Mouse (Mus musculus): ENCODE data around the gene Rbak.
A peak's percentile ranks its signal among the peaks of the same experiment; 100 is the strongest.
"Not testable (repeated sequence)": the region's sequence is repeated elsewhere in the genome, so short reads cannot be mapped to it uniquely, and the experiment has no call there.

Gene Rbak

DNA sequence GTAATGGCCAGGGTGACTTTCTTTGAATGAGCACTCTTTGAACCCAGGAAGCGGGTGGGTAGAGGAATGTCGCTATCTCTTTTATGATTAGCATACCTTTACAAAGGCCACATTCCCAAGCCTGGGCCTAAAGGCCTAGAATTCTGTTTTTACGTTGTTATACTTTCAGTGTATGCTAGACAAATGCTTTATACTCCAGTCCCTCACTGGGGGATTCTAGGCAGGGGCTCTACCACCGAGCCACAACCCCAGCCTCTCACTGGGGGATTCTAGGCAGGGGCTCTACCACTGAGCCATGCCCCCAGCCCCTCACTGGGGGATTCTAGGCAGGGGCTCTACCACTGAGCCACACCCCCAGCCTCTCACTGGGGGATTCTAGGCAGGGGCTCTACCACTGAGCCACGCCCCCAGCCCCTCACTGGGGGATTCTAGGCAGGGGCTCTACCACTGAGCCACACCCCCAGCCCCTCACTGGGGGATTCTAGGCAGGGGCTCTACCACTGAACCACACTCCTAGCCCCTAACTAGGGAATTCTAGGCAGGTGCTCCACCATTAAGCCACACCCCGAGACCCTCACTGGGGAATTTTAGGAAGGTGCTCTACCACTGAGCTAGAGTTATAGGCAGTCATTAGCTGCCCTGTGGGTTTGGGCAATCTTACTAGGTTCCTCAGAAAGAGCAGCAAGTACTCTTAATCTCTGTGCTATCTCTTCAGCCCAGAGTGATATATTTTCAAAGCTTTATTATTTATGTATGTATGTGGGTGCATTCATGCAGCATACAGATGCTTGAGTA, 46.2 kb downstream of the Rbak start:
- not testable (repeated sequence) for DNase-seq (ENCODE audit: low read depth, low spot score)

DNA sequence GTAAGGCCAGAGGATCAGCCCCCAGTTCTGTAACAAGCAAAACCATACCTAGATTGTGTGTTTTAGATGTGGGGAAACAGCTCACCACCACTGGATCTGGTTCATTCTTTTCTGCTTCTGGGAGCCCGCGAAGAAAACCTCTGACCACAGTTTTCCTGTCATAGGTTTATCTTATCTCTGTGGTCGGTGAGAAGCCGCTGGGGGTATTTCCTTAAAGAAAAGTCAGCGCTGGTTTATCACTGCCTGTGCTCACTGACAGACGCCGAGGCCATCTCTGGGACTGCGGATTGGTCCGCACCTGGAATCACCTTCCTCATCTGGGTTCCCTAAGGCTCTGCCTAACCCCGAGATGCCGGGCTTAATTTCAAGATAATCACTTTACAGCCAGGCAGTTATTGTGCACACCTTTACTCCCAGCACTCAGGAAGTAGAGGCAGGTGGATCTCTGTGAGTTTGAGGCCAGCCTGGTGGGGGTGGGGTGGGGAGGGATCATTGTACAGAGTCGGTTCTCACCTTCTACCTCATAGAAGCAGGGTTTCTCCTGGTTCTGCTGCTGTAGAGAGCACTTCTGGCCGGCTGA, 47.5 kb downstream of the Rbak start:
- no peak for DNase-seq (ENCODE audit: low read depth, low spot score)

DNA sequence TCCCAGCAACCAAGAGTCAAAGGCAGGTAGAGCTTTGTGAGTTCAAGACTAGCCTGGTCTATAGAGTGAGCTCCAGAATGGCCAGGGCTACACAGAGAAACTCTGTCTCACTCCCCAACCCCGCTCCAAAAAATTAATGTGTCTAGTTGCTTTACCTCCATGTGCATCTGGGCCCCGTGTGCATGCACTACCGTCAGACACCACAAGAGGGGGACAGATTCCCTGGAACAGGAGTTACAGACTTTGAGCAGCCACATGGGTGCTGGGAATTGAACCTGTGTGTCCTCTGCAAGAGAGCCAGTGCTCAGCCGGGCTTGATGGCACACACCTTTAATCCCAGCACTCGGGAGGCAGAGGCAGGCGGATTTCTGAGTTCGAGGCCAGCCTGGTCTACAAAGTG, 50.2 kb downstream of the Rbak start:
- peak; percentile 65 for DNase-seq (ENCODE audit: low read depth, low spot score)

- DNase-seq (ENCODE audit: low read depth, low spot score): no peak
These were observed 51.5 kb downstream of the Rbak start for GRCm38 (mm10) chr5:143129101-143129500.

DNA sequence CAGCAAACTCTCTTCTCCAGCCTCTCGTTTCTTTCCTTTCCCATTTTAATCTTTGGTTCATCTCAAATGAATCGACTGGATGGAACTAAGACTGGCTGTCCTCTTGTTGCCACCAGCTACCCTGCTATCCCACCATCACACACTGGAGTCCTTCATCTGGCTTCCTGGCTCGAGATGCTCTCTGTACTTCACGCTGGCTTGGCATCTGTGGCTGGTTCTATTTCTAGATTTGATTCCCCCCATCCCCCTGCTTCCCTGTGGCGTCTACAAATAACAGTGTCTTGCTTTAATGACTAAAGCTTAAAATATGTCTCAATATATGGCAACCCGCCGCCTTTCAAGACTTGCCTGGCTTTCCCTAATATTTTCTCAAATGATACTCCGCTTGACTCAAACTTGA, 52.7 kb downstream of the Rbak start:
- no peak for DNase-seq (ENCODE audit: low read depth, low spot score)

DNA sequence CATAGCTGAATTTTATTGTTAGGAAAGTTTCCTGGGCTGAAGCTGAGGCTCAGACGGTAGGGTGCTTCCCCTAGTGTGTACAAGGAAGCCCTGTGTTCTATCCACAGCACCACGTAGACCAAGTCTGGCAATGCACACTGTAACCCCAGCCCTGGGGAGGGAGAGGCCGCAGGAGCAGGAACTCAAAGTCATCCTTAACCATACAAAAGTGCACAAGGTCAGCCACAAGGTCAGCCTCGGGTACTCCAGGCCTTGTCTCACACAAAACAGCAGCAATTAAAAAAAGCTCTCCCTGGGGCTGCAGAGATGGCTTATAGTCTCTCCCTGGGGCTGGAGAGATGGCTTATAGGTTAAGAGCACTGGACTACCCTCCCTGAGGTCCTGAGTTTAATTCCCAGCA, 53.7 kb downstream of the Rbak start:
- no peak for DNase-seq (ENCODE audit: low read depth, low spot score)

DNA sequence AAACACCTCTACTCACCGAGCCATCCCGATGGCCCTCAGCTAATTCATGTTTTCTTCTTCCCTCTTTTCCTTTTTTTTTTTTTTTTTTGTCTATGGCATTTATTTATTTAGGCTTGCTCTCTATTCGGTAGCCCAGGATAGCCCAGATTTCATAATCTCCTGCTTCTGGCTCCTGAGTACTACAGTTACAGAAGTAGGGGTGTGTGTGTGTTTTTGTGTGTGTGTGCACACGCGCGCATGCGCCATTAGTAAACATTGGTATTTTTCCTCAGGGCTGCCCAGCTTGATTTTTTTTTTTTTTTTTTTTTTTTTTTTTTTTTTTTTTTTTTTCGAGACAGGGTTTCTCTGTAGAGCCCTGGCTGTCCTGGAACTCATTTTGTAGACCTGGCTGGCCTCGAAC, 54.5 kb downstream of the Rbak start:
- DNase-seq (ENCODE audit: low read depth, low spot score): no peak

- DNase-seq (ENCODE audit: low read depth, low spot score): no peak
These were observed 55.0 kb downstream of the Rbak start for GRCm38 (mm10) chr5:143125601-143126000.

DNA sequence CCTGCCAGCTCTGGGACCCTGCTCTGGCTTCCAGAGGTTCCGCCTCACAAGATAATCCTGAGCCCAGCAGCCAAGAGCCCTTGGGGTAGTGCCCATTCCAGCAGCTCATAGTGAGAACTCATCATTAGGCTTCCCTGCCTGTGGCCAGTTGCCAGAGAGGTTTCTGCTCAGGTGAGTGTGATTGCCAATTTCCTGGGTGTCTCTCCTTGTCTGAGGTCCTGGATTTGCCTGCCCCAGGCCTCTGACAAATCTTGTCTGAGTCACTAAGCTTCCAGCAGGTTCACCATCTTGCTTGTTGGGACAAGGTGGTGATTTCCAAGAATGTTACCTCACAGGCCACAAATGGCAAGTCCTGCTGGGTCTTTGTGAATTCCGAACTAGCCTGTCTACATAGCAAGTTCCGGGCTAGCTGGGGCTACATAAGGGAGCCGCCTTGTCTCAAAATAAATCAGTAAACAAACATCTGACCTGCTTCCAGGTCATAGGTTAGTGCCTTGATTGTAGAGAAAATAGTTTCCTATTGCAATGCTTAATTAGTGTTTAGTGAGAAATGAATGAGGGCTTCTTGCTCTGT, 55.7 kb downstream of the Rbak start:
- DNase-seq (ENCODE audit: low read depth, low spot score): no peak

DNA sequence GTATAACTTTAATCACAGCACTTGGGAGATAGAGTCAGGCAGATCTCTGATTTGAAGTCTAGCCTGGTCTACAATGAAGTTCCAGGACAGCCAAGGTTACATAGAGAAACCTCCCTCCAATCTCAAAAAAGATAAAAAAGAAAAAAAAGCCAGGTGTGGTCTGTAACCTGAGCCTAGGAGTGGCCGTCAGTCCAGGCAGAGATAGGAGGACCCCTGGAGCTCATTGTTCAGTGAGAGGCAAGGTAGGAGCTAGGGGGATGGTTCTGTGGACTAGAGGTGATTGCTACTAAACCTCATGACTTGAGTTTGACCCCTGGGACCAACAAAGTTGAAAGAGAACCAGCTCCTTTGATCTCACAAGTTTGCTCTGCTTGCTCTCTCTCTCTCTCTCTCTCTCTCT, 57.9 kb downstream of the Rbak start:
- DNase-seq (ENCODE audit: low read depth, low spot score): no peak
